Mouse (Mus musculus) G1E (cell line): ENCODE results near the gene Mpg. TPM values are rescaled to one million over a fixed set of nuclear protein-coding genes. Genes with fewer than 3 reads are reported as not detected.

Experiments
- ATAC-seq: 2 replicates; pipeline ENCODE4 v1.8.0; 2016; ENCODE audit warnings: mild to moderate bottlenecking; ENCODE audit not compliant: insufficient number of reproducible peaks, poor library complexity, low FRiP score, severe bottlenecking; ENCODE audit errors: extremely low read depth
- DNase-seq: peaks from one replicate; pipeline ENCODE4 v3.0.0; 2012; ENCODE audit warnings: low spot score
- H3K27me3 ChIP-seq: 2 replicates; pipeline ENCODE4 v1.6.1; 2012; ENCODE audit warnings: mild to moderate bottlenecking, low read length, inconsistent platforms; ENCODE audit not compliant: insufficient read depth
- H3K36me3 ChIP-seq: replicated peaks from 2 replicates; pipeline ENCODE3; 2012; ENCODE audit warnings: mild to moderate bottlenecking, inconsistent platforms
- H3K4me1 ChIP-seq: 2 replicates; pipeline ENCODE4 v1.6.1; 2012; ENCODE audit warnings: low read depth, low read length, inconsistent platforms, mixed read lengths; ENCODE audit not compliant: insufficient read depth
- H3K4me3 ChIP-seq: 2 replicates; pipeline ENCODE4 v1.5.1; 2012; ENCODE audit warnings: low read depth, mild to moderate bottlenecking, inconsistent platforms, low read length, moderate library complexity, mixed read lengths
- H3K9me3 ChIP-seq: replicated peaks from 2 replicates; pipeline ENCODE4 v1.6.1; 2012; ENCODE audit warnings: inconsistent platforms
- CTCF ChIP-seq: IDR thresholded peaks from 2 replicates; pipeline ENCODE4 v1.5.1; 2012; ENCODE audit warnings: low read depth, low read length, inconsistent platforms, mixed read lengths
- GATA1 ChIP-seq: IDR thresholded peaks from 2 replicates; pipeline ENCODE4 v1.6.1; 2012; ENCODE audit warnings: borderline replicate concordance, low read length, inconsistent platforms, mixed read lengths
- GATA2 ChIP-seq: IDR thresholded peaks from 2 replicates; pipeline ENCODE4 v1.6.1; 2012; ENCODE audit warnings: low read depth, low read length, inconsistent platforms, borderline replicate concordance
- POLR2AphosphoS5 ChIP-seq: IDR thresholded peaks from 2 replicates; pipeline ENCODE4 v1.6.1; 2012; ENCODE audit warnings: low read depth, low read length, inconsistent platforms; ENCODE audit not compliant: insufficient replicate concordance
- TAL1 ChIP-seq: conservative IDR thresholded peaks from 2 replicates; pipeline ENCODE4 v1.6.1; 2012; ENCODE audit warnings: low read depth, low read length, inconsistent platforms, mixed read lengths
- polyA plus RNA-seq: library from polyadenylated mRNA; stranded (reverse); fragments of >175 nt; gene quantifications from 2 replicates; pipeline ENCODE4 v1.2.3, GENCODE M21; 2012
- total RNA-seq, 2 experiments: library from RNA; stranded (forward) in 1 of 2; stranded (reverse) in 1 of 2; fragments of 200-1000 nt in 1 of 2; fragments of >200 nt in 1 of 2; fragmentation: Nextera tagmentation in 1 of 2; gene quantifications; 2 replicates each; pipeline ENCODE4 v1.2.3; 2014 to 2017

The Mpg gene
- total and polyA plus RNA-seq, 3 experiments: 14.2 to 22.0 (median 17.0) TPM

GRCm38 (mm10) chr11:32221951-32222409, 4.3 kb upstream of the Mpg start, which contains the start of gene Rhbdf1:
Gene Rhbdf1, minus strand, starts transcription at chr11:32222300.
- H3K27me3 ChIP-seq: peaks cover 75% of the 10 kb centered on the region
- peaks cover 70% of the 10 kb centered on the region for H3K4me1 ChIP-seq
- no peaks in the 10 kb centered on the region; the same call in 1 of the 2 replicates for H3K9me3 ChIP-seq
- H3K4me3 ChIP-seq: peak within 1 kb of the TSS; percentile 68
- no peak for TF ChIP-seq GATA1
- no peak for TF ChIP-seq TAL1
- TF ChIP-seq GATA2: no peak
- no peak for TF ChIP-seq CTCF
- TF ChIP-seq POLR2AphosphoS5: no peak
- ATAC-seq (no peak), DNase-seq (no peak)
- no peaks in the 10 kb centered on the region for H3K36me3 ChIP-seq

DNA sequence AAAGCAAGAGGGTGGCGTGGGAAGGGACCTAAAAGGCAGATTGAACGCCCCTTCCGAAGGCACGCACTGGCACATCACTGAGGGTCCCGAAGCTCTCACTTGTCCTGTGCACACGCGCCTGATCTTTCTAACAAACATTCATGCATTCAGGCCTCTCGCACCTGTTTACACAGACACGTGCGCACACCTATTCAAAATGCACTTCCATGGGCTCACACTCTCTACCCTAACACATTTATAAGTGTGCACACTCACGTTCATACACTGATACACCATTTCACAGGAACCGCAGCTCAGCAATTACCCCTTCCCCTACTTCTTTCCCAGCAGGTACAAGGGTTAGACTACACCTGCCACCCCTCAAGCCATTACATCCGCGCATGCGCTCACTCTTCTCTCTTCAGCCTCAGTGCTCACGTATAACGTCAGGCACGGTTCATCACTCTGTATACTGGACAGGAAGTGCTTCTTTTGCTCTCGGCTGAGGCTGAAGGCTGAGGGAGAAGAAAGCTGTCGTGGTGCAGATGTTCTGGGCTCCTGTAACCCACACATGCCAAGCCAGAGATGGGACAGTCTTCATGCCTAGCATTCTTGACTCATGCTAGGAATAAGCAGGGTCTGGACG, 3.6 kb upstream of the Mpg start:
- no peak for ATAC-seq
- H3K36me3 ChIP-seq: peaks cover 4% of the 10 kb centered on the region
- peaks cover 70% of the 10 kb centered on the region for H3K4me1 ChIP-seq
- no peaks in the 10 kb centered on the region; the same call in 1 of the 2 replicates for H3K9me3 ChIP-seq
- peak overlapping the region; percentile 68 for H3K4me3 ChIP-seq
- TF ChIP-seq GATA1: no peak
- TF ChIP-seq CTCF: no peak
- peaks cover 73% of the 10 kb centered on the region for H3K27me3 ChIP-seq
- no peak for DNase-seq

GRCm38 (mm10) chr11:32223297-32223967, 2.9 kb upstream of the Mpg start:
- ATAC-seq (no peak), DNase-seq (no peak)
- Histone ChIP-seq H3K4me1 (peaks cover 72% of the 10 kb centered on the region), H3K4me3 (no peak overlapping the region), H3K9me3 (no peaks in the 10 kb centered on the region; the same call in 1 of the 2 replicates), H3K27me3 (peaks cover 67% of the 10 kb centered on the region), H3K36me3 (peaks cover 11% of the 10 kb centered on the region)
- TF ChIP-seq POLR2AphosphoS5: no peak
- TF ChIP-seq CTCF: no peak
- TF ChIP-seq GATA1: no peak
- no peak for TF ChIP-seq TAL1
- TF ChIP-seq GATA2: no peak

- no peak for ATAC-seq
- H3K4me3 ChIP-seq: no peak overlapping the region
- peaks cover 23% of the 10 kb centered on the region for H3K36me3 ChIP-seq
- TF ChIP-seq POLR2AphosphoS5 (no peak), GATA1 (no peak), TAL1 (no peak), GATA2 (no peak), CTCF (no peak)
- DNase-seq: no peak
- peaks cover 55% of the 10 kb centered on the region for H3K27me3 ChIP-seq
- no peaks in the 10 kb centered on the region; the same call in 1 of the 2 replicates for H3K9me3 ChIP-seq
- peaks cover 69% of the 10 kb centered on the region for H3K4me1 ChIP-seq
Observed at GRCm38 (mm10) chr11:32224468-32225139, 1.7 kb upstream of the Mpg start.

- no peaks in the 10 kb centered on the region; the same call in 1 of the 2 replicates for H3K9me3 ChIP-seq
- DNase-seq (peak; percentile 24), ATAC-seq (no peak)
- TF ChIP-seq POLR2AphosphoS5: no peak
- H3K4me3 ChIP-seq: no peak overlapping the region; the same call in 1 of the 2 replicates
- H3K36me3 ChIP-seq: peaks cover 32% of the 10 kb centered on the region
- H3K4me1 ChIP-seq: peaks cover 72% of the 10 kb centered on the region
- H3K27me3 ChIP-seq: peaks cover 46% of the 10 kb centered on the region
Observed at GRCm38 (mm10) chr11:32225222-32226104, 842 bp upstream of the Mpg start.

GRCm38 (mm10) chr11:32227041-32227440, 736 bp downstream of the Mpg start:
- TF ChIP-seq POLR2AphosphoS5: no peak
- TF ChIP-seq CTCF: no peak
- no peak for TF ChIP-seq GATA2
- no peak for TF ChIP-seq GATA1
- no peak for TF ChIP-seq TAL1
- H3K4me3 ChIP-seq: peak overlapping the region; percentile 80
- peaks cover 47% of the 10 kb centered on the region for H3K36me3 ChIP-seq
- H3K4me1 ChIP-seq: peaks cover 73% of the 10 kb centered on the region
- DNase-seq (no peak), ATAC-seq (no peak)
- no peaks in the 10 kb centered on the region; the same call in 1 of the 2 replicates for H3K9me3 ChIP-seq
- H3K27me3 ChIP-seq: peaks cover 31% of the 10 kb centered on the region
